Mouse (Mus musculus) intestine, postnatal 0 days (tissue): ENCODE data around the gene 4833439L19Rik. TPM values are rescaled to one million over a fixed set of nuclear protein-coding genes. Genes with fewer than 3 reads are reported as not detected.

Source experiments
- ATAC-seq: fragments of 200-750 bp; cut with Nextera tagmentation; 2 replicates; pipeline ENCODE4 v1.8.0; 2017; ENCODE audit warnings: mild to moderate bottlenecking, moderate TSS enrichment, moderate library complexity
- H3K27ac ChIP-seq: fragments of 300-500 bp; sonication (generic); 2 replicates; pipeline ENCODE4 v1.5.1; 2014; ENCODE audit warnings: mild to moderate bottlenecking, low read depth, low read length, moderate library complexity
- H3K27me3 ChIP-seq: fragments of 300-500 bp; sonication (generic); replicated peaks from 2 replicates; pipeline ENCODE4 v1.6.1; 2014; ENCODE audit warnings: low read length, mixed read lengths; ENCODE audit not compliant: control insufficient read depth, insufficient read depth
- H3K36me3 ChIP-seq: fragments of 300-500 bp; sonication (generic); 2 replicates; pipeline ENCODE4 v1.6.1; 2014; ENCODE audit warnings: mild to moderate bottlenecking, moderate library complexity; ENCODE audit not compliant: control insufficient read depth, insufficient read depth
- H3K4me1 ChIP-seq: fragments of 300-500 bp; sonication (generic); replicated peaks from 2 replicates; pipeline ENCODE4 v1.6.1; 2014; ENCODE audit warnings: antibody characterized with exemption, low read length, mixed read lengths; ENCODE audit not compliant: control insufficient read depth, insufficient read depth
- H3K4me2 ChIP-seq: fragments of 300-500 bp; sonication (generic); replicated peaks from 2 replicates; pipeline ENCODE4 v1.6.1; 2014; ENCODE audit warnings: low read depth, mild to moderate bottlenecking, moderate library complexity
- H3K4me3 ChIP-seq: fragments of 300-500 bp; sonication (generic); 2 replicates; pipeline ENCODE4 v1.5.1; 2014; ENCODE audit warnings: low read depth, low read length
- H3K9ac ChIP-seq: fragments of 300-500 bp; sonication (generic); 2 replicates; pipeline ENCODE4 v1.6.1; 2014; ENCODE audit warnings: mild to moderate bottlenecking, low read depth, low read length
- H3K9me3 ChIP-seq: fragments of 300-500 bp; sonication (generic); 2 replicates; pipeline ENCODE4 v1.6.1; 2016; ENCODE audit warnings: mixed run types; ENCODE audit not compliant: control insufficient read depth
- CTCF ChIP-seq: sonication (generic); IDR thresholded peaks from 2 replicates; pipeline ENCODE4 v1.5.1; 2016; ENCODE audit warnings: low read depth, mild to moderate bottlenecking, control low read depth, antibody characterized with exemption, moderate library complexity
- WGBS: fragments of 180-500 bp; shearing (Covaris S2); extraction: QIAGEN DNeasy Blood & Tissue Kit; methylation state at CpG from one replicate; pipeline ENCODE4 v1.1.7; 2014; 5-methylcytosine and 5-hydroxymethylcytosine counted together
- polyA plus RNA-seq: library from polyadenylated mRNA; unstranded; fragments of >200 nt; fragmentation: Nextera tagmentation; extraction: Ambion mirVana; gene quantifications from 2 replicates; pipeline ENCODE4 v1.2.1, GENCODE M21; 2015

Gene 4833439L19Rik
- polyA plus RNA-seq, 1 experiment from 2014 or later, result 99.6 TPM

- Histone ChIP-seq H3K9ac (no peak overlapping the region), H3K27me3 (no peaks in the 10 kb centered on the region), H3K4me1 (no peaks in the 10 kb centered on the region), H3K4me3 (no peak overlapping the region), H3K27ac (no peak overlapping the region), H3K9me3 (no peaks in the 10 kb centered on the region), H3K4me2 (no peak overlapping the region), H3K36me3 (peaks cover 63% of the 10 kb centered on the region)
- no peak for TF ChIP-seq CTCF
- WGBS, result 86% methylated on average over 2 of the region's 2 CpGs
- no peak for ATAC-seq
Observed at GRCm38 (mm10) chr13:54559656-54560055, 5.6 kb downstream of the 4833439L19Rik start.

DNA sequence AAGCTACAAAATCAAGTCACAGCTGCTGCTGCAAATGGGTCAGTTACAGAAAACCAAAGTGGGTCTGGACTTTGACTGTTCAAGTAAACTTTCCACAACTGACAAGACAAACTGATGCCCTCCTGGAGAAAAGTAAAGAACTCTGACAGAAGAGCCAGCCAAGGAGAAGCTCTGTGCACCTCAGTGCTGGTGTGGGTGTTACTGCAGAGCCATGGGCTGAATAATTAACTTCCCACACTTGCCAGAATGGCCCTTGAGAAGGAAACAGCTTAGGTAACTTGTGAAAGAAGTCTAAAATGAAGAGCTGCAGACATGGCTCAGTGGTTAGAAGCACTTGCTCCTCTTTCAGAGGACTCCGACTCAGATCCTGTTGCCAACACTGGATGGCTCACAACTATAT is 7.6 kb downstream of the 4833439L19Rik start:
- TF ChIP-seq CTCF, result no peak
- H3K4me3 ChIP-seq, result no peak overlapping the region
- H3K27me3 ChIP-seq, result no peaks in the 10 kb centered on the region
- H3K9me3 ChIP-seq, result no peaks in the 10 kb centered on the region
- H3K9ac ChIP-seq, result no peak overlapping the region
- no peaks in the 10 kb centered on the region for H3K4me1 ChIP-seq
- no peak overlapping the region for H3K4me2 ChIP-seq
- ATAC-seq, result no peak
- H3K27ac ChIP-seq, result no peak overlapping the region
- WGBS, result 100% methylated on average over 1 of the region's 1 CpGs
- peaks cover 80% of the 10 kb centered on the region for H3K36me3 ChIP-seq

DNA sequence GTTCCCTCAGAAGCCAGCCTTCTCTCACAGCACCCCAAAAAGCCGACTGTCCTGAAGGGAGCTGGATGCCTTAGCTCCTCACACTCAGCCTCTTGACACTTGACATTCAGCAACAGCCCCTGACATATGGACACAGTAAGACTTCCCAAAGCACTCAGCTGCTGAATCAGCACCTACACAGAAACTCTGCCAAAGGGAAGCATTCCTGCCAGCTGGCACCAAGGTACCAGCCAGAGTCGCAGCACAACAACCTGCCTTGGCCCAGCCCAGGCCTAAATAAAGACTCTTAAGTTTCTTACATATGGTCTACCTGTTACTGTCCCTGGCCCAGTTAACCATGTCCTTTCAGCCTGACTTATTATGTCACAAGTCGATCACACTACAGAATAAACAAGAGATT is 8.4 kb downstream of the 4833439L19Rik start:
- TF ChIP-seq CTCF, result no peak
- Histone ChIP-seq H3K9me3 (no peaks in the 10 kb centered on the region), H3K9ac (no peak overlapping the region), H3K27ac (no peak overlapping the region), H3K4me3 (no peak overlapping the region), H3K27me3 (no peaks in the 10 kb centered on the region), H3K36me3 (peaks cover 87% of the 10 kb centered on the region), H3K4me1 (no peaks in the 10 kb centered on the region), H3K4me2 (no peak overlapping the region)
- ATAC-seq, result no peak
- WGBS, result 89% methylated on average over 3 of the region's 3 CpGs

- Histone ChIP-seq H3K9me3 (no peaks in the 10 kb centered on the region), H3K27me3 (no peaks in the 10 kb centered on the region), H3K36me3 (peaks cover 87% of the 10 kb centered on the region), H3K9ac (no peak overlapping the region), H3K27ac (no peak overlapping the region), H3K4me1 (no peaks in the 10 kb centered on the region), H3K4me2 (no peak overlapping the region), H3K4me3 (no peak overlapping the region)
- no peak for ATAC-seq
- TF ChIP-seq CTCF, result no peak
- WGBS, result 94% methylated on average over 9 of the region's 9 CpGs
Observed at GRCm38 (mm10) chr13:54556176-54556575, 9.1 kb downstream of the 4833439L19Rik start.

DNA sequence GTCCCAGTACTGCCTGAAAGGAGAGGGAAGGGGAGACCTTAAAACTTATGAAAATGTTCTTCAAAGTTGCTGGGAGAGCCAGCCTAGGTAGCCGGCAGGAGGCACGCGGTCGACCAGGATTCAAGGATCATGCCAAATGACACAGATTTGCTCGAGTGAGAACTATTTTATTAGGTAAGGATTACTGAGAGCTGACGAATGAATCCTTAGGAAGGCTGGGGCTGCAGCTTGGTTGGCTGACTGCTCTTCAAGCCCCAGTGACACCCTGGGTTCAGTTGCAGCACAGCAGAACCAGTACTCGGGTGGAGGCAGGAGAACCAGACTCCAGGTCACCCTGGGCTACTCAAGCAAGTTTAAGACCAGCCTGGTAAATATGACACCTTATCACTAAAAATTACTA is 17.2 kb downstream of the 4833439L19Rik start:
- H3K27me3 ChIP-seq, result no peaks in the 10 kb centered on the region
- no peaks in the 10 kb centered on the region for H3K9me3 ChIP-seq
- 0 out of 2 replicates have a peak overlapping the region, but pooled peaks have one; percentile 3 for H3K27ac ChIP-seq
- H3K4me2 ChIP-seq, result no peak overlapping the region
- H3K36me3 ChIP-seq, result peaks cover 42% of the 10 kb centered on the region
- no peak for ATAC-seq
- H3K4me1 ChIP-seq, result no peaks in the 10 kb centered on the region
- no peak overlapping the region for H3K4me3 ChIP-seq
- TF ChIP-seq CTCF, result no peak
- 82% methylated on average over 7 of the region's 7 CpGs for WGBS
- H3K9ac ChIP-seq, result no peak overlapping the region

DNA sequence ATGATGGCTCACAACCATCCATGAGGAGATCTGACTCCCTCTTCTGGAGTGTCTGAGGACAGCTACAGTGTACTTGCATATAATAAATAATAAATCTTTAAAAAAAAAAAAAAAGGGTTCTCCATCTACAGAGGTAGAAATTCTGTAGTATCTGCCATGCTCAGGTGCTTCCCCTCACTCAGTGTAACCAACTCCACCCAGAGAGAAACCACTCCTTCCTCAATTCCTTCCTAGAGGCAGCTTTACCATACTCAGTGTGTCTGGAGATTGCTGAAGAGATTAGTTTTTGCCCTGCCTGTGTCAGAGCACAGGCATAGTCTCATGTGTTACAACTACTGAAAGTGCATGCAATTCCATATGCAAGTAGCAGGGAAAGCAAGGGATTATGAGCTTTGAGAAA is 33.1 kb downstream of the 4833439L19Rik start:
- Histone ChIP-seq H3K4me1 (no peaks in the 10 kb centered on the region), H3K36me3 (peaks cover 15% of the 10 kb centered on the region; the same call in 1 of the 2 replicates), H3K9ac (no peak overlapping the region), H3K4me2 (no peak overlapping the region), H3K27me3 (no peaks in the 10 kb centered on the region), H3K27ac (no peak overlapping the region), H3K9me3 (no peaks in the 10 kb centered on the region), H3K4me3 (no peak overlapping the region)
- ATAC-seq, result no peak
- TF ChIP-seq CTCF, result no peak

- H3K9ac ChIP-seq, result no peak overlapping the region
- H3K36me3 ChIP-seq, result peaks cover 24% of the 10 kb centered on the region
- H3K27ac ChIP-seq, result no peak overlapping the region
- TF ChIP-seq CTCF, result no peak
- H3K27me3 ChIP-seq, result no peaks in the 10 kb centered on the region
- no peak for ATAC-seq
- WGBS, result 87% methylated on average over 6 of the region's 6 CpGs
- H3K9me3 ChIP-seq, result no peaks in the 10 kb centered on the region
- H3K4me2 ChIP-seq, result no peak overlapping the region
- H3K4me1 ChIP-seq, result no peaks in the 10 kb centered on the region
- no peak overlapping the region for H3K4me3 ChIP-seq
Observed at GRCm38 (mm10) chr13:54527140-54527539, 38.1 kb downstream of the 4833439L19Rik start.
